Mouse (Mus musculus): ENCODE data around the gene Zbtb7b.
"Not testable (repeated sequence)": the region's sequence is repeated elsewhere in the genome, so short reads cannot be mapped to it uniquely, and the experiment has no call there.

Gene Zbtb7b

GRCm38 (mm10) chr3:89394006-89394893 lies at the start of gene Zbtb7b:
Zbtb7b (minus strand) TSS chr3:89394776.
- peak; percentile 93 for DNase-seq (ENCODE audit: low read depth)

- DNase-seq (ENCODE audit: low read depth), result no peak
Observed at GRCm38 (mm10) chr3:89440691-89441090, 46.1 kb upstream of the Zbtb7b start.

GRCm38 (mm10) chr3:89437269-89437668 lies 42.7 kb upstream of the Zbtb7b start:
- DNase-seq (ENCODE audit: low read depth), result peak; percentile 55

GRCm38 (mm10) chr3:89436176-89437113 lies 41.9 kb upstream of the Zbtb7b start, which contains the start of gene Pbxip1:
Pbxip1 (plus strand) TSS chr3:89436706.
- DNase-seq (ENCODE audit: low read depth), result peak; percentile 93

- no peak for DNase-seq (ENCODE audit: low read depth)
Observed at GRCm38 (mm10) chr3:89435041-89435440, 40.5 kb upstream of the Zbtb7b start.

- DNase-seq (ENCODE audit: low read depth), result no peak
Observed at GRCm38 (mm10) chr3:89434532-89434931, 40.0 kb upstream of the Zbtb7b start.

- DNase-seq (ENCODE audit: low read depth), result no peak
Observed at GRCm38 (mm10) chr3:89432606-89433005, 38.0 kb upstream of the Zbtb7b start.

- DNase-seq (ENCODE audit: low read depth), result peak; percentile 93
Observed at GRCm38 (mm10) chr3:89430171-89431159, 35.9 kb upstream of the Zbtb7b start, which contains the start of gene Pygo2. Pygo2 (plus strand) TSS chr3:89430214.

GRCm38 (mm10) chr3:89429021-89429420 lies 34.4 kb upstream of the Zbtb7b start:
- DNase-seq (ENCODE audit: low read depth), result not testable (repeated sequence)

- DNase-seq (ENCODE audit: low read depth), result no peak
Observed at GRCm38 (mm10) chr3:89425876-89426275, 31.3 kb upstream of the Zbtb7b start.

- DNase-seq (ENCODE audit: low read depth), result no peak
Observed at GRCm38 (mm10) chr3:89425141-89425525, 30.6 kb upstream of the Zbtb7b start.

- DNase-seq (ENCODE audit: low read depth), result no peak
Observed at GRCm38 (mm10) chr3:89424416-89425140, 30.0 kb upstream of the Zbtb7b start.

GRCm38 (mm10) chr3:89422556-89423205 lies 28.1 kb upstream of the Zbtb7b start:
- DNase-seq (ENCODE audit: low read depth), result no peak

- no peak for DNase-seq (ENCODE audit: low read depth)
Observed at GRCm38 (mm10) chr3:89421810-89422473, 27.4 kb upstream of the Zbtb7b start.

GRCm38 (mm10) chr3:89421002-89421774 lies 26.6 kb upstream of the Zbtb7b start:
- peak; percentile 76 for DNase-seq (ENCODE audit: low read depth)

- peak; percentile 78 for DNase-seq (ENCODE audit: low read depth)
Observed at GRCm38 (mm10) chr3:89420421-89420820, 25.8 kb upstream of the Zbtb7b start.

- peak; percentile 58 for DNase-seq (ENCODE audit: low read depth)
Observed at GRCm38 (mm10) chr3:89419981-89420380, 25.4 kb upstream of the Zbtb7b start.

GRCm38 (mm10) chr3:89419571-89419970 lies 25.0 kb upstream of the Zbtb7b start:
- DNase-seq (ENCODE audit: low read depth), result no peak

GRCm38 (mm10) chr3:89418861-89419250 lies 24.3 kb upstream of the Zbtb7b start:
- no peak for DNase-seq (ENCODE audit: low read depth)
